Mouse (Mus musculus): ENCODE results near the gene Chrm2.

DNA sequence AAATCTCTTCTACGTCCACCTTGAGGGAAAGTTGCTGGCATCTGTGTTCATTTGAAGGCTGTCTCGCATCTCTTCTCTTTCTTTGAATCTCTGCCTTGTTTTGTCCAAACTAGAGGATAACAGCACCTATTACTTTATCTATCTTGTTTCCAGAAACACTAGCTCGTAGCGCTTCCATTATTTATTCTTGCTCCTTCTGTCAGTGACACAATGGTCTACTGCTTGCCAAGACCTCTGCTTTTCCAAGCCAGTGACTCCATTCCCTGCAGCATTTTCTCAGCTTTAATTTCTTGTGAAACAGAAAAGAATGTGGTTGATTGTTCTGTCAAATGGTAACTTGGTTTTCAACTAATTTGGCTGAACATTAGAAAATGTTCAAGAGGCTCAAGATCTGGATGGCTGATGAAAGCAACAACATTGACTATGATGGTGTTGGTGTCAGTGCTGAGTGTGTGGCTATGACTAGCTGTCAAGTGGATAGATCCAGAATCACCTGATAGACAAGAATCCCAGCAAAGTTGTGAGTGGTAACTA lies 96.3 kb downstream of the Chrm2 start:
- TF ChIP-seq CTCF (IDR thresholded peaks at IDR 0.05; ENCODE audit: low read depth) (no peak), EP300 (IDR thresholded peaks at IDR 0.05; ENCODE audit: low read depth) (no peak)
